Mouse (Mus musculus) embryonic fibroblast, embryonic 13.5 days (primary cell): ENCODE measurements at regions not wholly inside any gene's neighbourhood (a gene's known extent, or its start where the extent isn't known, plus 50 kb on each side); places are given as distances from the start of the nearest gene placed in this dataset.

Experiments used
- CTCF ChIP-seq: IDR thresholded peaks from 2 replicates; pipeline ENCODE4 v1.5.1; 2011; ENCODE audit warnings: mild to moderate bottlenecking, control low read depth, low read length, moderate library complexity, borderline replicate concordance; ENCODE audit not compliant: insufficient read depth
- POLR2A ChIP-seq: IDR thresholded peaks from 2 replicates; pipeline ENCODE4 v1.6.1; 2011; ENCODE audit warnings: low read depth, mild to moderate bottlenecking, control low read depth, low read length, moderate library complexity

DNA sequence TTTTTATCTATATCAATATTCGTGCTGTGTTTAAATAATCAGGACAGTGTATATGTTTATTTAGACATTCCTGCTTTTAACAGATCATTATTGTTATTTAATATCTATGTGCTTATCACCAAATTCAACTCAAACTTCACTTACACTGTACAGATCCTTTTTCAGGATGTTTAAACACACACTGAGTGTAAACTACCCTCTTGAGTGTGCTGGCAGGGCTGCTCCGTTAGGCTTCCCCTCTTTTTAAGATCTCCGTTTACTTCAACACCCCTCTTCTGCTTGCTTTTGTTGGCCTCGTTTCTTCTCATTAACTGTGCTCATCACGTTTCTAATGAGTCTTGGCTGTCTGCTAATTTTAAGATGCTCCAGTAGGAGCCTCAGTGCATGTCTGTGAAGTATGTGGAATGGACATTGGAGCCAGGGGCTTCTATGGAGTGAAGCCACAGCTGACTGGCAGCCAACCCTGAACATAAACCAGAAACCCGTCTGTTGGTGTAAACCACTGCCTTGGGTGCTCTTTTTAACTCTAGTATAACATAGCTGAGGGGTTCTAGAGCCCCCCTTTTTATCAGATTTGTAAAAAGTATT is 117.1 kb downstream of the Mtx2 start:
- TF ChIP-seq CTCF (no peak), POLR2A (no peak)
